Mouse (Mus musculus) ovary, postnatal 10 days (tissue): ENCODE data around the gene Dhdh.
"Not testable (repeated sequence)": the region's sequence is repeated elsewhere in the genome, so short reads cannot be mapped to it uniquely, and the experiment has no call there.

Experiments used
- DNase-seq: peaks from one replicate; pipeline ENCODE4 v3.0.0; 2022; ENCODE audit warnings: low spot score

The Dhdh gene

DNA sequence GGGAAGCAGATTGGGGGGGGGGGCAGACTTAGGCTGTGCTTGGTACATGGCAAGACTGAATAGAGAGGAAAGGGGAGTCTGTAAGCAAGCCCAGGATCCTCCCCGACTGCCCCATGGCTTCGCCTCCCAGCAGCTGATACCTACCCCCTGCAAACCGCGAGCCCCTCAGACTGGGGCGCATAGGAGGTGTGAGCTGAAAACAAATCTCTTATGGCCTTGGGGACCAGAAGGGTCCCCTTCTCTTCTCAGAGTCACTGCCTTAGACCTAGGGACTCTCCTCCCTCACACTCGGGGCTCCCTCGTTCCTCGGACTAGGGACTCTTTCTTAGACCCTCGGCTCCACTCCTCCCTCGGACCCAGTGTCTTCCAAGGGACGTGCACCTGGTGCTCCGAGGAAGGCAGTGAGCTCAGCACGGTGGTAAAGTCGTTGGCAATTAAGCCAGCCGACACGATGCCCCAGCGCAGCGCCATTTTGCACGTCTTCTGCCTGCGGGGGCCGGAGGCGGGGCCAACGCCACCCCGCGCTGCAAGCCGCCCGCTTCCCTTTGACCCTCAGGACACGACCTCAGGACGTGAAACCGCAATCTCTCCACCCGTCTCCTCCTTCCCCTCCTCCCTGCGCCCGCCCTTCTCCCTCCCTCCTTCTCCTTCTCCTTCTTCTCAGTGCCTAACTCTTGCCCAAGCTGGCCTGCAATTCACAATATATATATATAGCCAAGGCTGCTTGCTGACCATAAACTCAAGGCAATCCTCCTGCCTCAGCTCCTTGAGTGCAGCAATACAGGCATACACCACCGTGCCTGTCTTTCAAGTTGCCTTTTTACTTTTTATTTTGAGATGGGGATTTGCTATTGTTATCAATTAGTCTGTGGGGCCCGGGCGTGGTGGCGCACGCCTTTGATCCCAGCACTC lies at the start of gene Dhdh:
Gene Dhdh, minus strand, starts transcription at position 513 of the 912 bp plus-strand sequence.
- peak; percentile 33 for DNase-seq

- no peak for DNase-seq
Observed at GRCm38 (mm10) chr7:45537602-45538001, 49.0 kb upstream of the Dhdh start.

DNA sequence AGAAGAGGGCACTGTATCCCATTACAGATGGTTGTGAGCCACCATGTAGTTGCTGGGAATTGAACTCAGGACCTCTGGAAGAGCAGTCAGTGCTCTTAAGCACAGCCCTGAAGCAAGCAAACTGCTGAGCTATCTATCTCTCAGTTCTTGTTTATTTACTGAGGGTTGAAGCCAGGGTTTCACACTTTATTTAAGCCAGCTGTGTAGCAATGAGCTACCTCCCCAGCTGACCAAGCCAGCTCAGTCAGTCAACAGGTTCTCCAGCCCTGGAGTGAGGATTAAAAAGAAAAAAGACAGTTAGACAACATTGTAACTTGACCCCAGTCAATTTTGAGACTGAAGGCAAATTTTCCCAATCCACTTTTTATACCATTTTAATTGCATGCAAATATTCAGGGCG lies 47.1 kb upstream of the Dhdh start:
- DNase-seq = no peak

DNA sequence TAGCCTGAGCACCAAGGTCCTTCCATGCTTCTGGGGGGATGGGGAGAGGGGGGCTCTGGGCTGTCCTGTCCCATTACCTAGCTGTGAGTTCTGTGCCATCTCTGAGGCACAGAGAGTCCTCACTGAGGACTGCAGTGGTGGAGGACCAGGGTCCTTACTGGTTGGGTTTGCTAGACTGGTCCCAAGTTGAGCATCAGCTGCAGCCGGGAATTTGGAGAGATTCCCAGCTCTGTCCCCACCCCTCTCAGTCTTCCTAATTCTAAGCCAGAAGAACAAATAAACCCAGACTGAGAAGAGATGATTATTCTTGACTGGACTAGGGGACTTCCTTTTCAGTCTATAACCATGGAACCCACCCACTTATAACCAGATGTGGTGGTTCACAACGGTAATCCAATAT lies 42.0 kb upstream of the Dhdh start:
- no peak for DNase-seq

DNA sequence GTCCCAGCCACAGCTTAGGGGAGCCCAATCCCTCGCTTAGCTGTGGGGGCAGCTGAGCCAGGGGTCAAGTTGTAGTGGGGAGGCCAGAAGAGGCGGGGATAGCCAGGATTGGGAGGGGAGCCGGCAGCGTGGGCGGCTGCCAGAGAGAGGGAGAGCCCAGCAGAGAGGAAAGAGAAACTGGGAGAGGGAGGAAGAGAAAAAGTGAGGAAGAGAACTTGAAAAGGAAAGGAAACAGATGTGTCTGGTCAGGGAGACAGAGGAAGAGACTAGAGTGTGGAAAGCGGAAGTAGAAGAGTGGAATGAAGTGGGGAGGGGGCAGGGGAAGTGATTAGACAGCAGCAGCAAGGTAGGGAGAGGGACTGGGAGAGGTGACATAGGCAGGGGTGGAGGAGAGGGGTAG lies 40.9 kb upstream of the Dhdh start:
- DNase-seq = no peak

DNA sequence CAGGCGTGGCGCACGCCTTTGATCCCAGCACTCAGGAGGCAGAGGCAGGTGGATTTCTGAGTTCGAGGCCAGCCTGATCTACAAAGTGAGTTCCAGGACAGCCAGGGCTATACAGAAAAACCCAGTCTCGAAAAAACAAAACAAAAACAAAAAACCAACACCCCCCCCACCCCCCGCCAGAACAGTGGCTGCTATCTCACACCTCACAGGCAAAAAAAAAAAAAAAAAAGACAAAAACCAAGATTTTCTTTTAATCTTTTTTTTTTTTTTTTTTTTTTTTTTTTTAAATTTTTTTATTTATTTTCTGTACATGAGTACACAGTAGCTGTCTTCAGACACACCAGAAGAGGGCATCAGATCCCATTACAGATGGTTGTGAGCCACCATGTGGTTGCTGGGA lies 38.6 kb upstream of the Dhdh start:
- not testable (repeated sequence) for DNase-seq

DNA sequence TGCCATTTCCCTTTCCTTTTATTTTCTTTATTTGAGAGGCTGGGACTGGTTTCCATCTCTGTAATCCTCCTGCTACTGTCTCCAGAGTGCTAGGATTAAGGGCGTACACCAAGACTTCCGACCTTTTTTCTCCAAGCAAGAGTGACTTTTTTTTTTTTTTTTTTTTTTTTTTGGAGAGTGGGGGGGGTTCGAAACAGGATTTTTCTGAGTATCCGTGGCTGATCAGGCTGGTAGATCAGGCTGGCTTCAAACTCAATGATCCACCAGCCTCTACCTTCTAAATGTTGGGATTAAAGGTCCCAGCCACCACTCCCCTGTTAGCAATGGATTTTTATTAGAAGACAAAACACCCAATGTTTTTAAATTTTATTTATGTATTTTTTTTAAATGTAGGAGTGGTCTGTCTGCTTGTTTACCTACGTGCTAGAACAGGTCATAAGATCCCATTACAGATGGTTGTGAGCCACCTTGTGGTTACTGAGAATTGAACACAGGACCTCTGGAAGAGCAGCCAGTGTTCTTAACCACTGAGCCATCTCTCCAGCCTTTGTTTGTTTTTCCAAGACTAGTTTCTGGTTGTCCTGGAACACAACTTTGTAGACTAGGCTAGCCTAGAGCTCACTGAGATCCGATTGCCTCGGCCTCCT lies 38.0 kb upstream of the Dhdh start:
- no peak for DNase-seq

DNA sequence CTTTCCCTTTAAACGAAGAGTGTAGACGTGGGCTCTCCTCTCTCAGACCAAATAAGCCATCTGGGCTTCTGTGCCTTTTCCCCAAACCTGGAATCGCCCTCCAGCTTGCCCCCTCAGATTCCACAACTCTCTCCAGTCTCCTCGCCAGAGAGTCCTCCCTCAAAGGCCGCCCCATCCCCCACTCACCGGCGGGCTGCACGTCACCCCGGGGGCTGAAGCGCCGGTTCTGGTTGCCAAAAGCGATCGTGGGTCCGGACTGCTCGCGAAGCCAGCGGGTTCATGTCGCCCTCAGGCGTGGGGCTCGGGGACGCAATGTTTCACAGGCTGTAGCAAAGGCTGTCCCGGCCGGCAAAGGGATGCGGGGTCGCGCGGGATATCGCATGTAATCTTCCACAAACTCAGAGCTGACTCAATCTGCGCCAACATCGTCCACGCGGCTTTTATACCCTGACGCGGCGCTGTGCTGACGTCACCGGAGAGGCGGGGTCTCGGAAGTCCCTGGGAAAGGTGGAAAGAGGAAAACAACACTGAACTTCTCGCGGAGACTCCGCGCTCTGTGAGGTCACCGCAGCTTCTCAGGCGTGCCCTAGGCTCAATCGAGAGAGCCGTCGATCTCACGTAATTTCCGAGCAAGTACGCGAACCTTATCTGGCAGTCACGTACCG lies 37.3 kb upstream of the Dhdh start, which contains the start of the genes Ppp1r15a and Plekha4:
Gene Ppp1r15a, minus strand, starts transcription at position 460 of the 665 bp plus-strand sequence.
Gene Plekha4, plus strand, starts transcription at position 522 of the 665 bp plus-strand sequence.
- DNase-seq = peak; percentile 97

DNA sequence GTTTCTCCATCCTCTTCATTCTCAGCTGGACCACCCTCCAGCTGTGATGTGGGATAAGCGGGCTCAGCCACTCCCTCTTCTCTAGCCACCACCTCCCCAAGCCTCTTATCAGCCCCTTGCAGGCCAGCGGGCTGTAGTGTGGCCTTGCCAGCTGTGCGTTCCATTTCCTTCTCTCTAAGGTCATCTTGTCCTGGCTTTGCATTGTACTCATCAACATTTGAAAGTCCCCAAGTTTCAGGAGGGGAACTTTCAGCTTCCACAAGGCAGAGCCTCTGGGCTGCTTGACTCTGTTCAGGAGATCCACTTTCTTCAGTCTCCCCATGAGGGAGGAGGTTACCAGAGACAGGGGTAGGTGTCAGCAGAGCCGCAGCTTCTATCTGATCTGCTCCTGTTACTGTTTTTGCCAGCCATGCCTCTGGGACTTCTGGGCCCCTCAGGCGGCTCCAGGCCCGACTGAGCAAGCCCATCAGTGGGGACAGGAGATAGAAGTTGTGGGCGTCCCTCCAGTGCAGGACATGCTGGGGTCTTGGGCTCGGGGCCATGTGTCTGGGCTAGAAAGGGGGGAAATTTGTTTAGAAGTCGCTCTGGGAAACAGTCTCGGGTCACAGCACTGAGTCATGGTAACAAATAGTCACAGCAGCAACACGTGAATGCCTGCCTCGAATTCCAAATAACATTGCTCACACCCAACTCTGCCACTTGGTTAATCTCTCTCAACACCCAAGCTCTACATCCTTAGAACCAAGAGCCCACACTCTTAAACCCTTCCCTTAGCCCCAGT lies 36.4 kb upstream of the Dhdh start:
- DNase-seq = no peak

GRCm38 (mm10) chr7:45523678-45524170 lies 35.1 kb upstream of the Dhdh start:
- no peak for DNase-seq

DNA sequence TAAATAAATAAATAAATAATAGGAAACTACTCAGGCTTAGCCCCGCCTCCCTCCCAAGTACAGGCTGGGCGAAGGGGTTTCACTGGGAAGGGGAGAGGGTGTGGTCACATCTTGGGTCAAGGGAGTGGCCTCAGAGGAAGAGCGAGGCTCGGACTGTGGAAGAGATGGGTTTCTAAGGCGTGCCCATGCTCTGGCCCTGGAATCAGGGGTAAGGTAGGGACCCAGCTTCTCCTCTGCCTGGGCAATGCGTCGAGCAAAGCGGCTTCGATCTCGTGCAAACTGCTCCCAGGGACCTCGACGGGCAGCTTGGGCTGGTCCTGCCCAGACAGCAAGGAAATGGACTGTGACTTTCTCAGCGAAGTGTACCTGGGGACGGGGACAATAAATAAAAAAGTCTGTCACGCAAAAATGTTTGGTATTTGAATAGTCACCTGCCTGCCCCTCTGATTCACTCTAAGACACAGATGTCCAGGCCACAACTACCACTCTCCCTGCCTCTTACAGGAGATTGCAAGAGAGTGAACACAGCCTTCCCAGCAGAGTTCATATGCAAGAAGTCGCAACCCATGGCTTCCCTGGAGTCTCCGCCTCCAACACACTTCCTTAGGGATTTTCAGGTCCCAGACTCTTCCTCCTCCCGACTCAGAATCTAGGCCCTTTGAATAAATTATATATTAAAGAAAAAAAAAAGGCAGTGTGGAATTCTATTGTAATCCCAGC lies 34.5 kb upstream of the Dhdh start:
- DNase-seq = no peak

DNA sequence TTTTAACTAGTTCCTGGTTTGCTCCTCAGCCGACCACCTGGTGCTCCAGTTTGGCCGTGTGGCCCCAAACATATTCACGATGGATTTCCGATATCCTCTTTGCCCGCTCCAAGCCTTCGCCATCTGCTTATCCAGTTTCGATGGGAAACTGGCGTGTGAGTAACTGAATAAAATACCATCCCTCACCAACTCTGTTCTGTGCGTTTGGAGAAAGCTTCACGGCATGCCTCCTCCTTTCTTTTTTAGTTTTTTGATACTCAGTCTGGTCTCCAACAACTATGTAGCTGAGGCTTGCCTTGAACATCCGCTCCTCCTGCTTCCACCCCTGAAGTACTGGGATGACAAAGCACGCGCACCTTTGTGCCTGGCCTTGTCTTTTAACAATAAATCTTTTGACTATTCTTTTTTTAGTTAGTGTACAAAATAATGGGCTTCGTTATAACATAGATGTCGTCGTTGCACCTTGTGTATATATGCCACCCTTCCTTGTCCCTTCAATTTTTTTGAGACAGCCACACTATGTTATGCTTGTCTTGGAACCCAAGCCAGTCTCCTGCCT lies 33.7 kb upstream of the Dhdh start:
- DNase-seq = no peak

DNA sequence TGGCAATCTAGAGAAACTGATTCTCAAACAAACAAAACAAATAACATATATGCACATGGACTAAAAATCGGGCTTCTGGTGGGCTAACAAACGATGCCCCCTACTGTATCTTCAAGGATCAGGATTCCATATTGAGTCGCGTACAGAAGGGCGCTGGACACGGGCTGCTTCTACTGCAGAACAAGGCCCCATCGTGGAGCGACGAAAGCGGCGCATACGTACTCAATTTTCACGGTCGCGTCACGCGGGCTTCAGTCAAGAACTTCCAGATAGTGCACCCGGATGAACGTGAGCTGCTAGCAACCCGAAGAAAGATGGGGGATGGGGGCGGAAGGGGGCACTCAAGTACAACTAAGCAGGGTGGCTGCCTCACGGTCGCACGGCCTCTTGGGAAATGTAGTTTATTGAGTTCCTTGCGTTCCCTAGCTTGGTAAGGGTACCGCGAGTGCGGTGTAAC lies 33.2 kb upstream of the Dhdh start:
- peak; percentile 54 for DNase-seq

DNA sequence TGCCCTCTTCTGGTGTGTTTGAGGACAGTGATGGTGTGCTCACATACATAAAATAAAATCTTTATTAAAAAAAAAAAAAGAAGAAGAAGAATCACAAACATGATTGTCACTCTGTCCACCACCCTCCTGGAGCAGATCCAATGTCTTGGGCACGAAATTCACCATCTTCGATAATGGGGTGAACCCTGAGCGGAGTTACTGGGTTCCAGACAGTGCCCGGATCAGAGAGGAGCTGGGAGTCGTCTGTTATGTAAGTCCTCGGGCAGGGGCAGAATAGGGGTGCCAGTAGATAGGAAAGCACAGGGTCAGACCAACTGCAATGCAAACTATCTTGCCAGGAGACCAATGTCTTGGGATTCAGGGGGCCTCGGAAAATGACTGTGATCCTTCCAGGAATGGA lies 32.0 kb upstream of the Dhdh start:
- no peak for DNase-seq

- no peak for DNase-seq
Observed at GRCm38 (mm10) chr7:45519345-45520120, 30.9 kb upstream of the Dhdh start.

- DNase-seq = no peak
Observed at GRCm38 (mm10) chr7:45518618-45519017, 30.0 kb upstream of the Dhdh start.

DNA sequence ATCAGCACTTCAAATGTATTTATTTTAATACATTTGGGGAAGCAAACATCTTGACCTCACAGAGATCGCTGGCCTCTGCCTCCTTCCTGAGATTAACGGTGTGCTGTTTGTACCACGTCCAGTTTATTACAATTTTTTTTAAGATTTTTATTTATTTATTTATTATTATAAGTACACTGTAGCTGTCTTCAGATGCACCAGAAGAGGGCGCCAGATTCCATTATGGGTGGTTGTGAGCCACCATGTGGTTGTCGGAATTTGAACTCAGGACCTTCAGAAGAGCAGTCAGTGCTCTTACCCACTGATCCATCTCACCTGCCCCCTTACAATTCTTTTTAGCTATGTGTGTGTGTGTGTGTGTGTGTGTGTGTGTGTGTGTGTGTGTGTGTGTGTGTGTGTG lies 28.2 kb upstream of the Dhdh start:
- DNase-seq = not testable (repeated sequence)

GRCm38 (mm10) chr7:45515436-45515835 lies 26.8 kb upstream of the Dhdh start:
- DNase-seq = no peak

GRCm38 (mm10) chr7:45514411-45514810 lies 25.8 kb upstream of the Dhdh start:
- DNase-seq = no peak
